Mouse (Mus musculus) cerebellum, adult 18-20 months (tissue): ENCODE measurements around the gene Apol7b.

Source experiments
- DNase-seq, 2 experiments: peaks; one replicate each; pipeline ENCODE4 v3.0.0; 2021

Apol7b gene

DNA sequence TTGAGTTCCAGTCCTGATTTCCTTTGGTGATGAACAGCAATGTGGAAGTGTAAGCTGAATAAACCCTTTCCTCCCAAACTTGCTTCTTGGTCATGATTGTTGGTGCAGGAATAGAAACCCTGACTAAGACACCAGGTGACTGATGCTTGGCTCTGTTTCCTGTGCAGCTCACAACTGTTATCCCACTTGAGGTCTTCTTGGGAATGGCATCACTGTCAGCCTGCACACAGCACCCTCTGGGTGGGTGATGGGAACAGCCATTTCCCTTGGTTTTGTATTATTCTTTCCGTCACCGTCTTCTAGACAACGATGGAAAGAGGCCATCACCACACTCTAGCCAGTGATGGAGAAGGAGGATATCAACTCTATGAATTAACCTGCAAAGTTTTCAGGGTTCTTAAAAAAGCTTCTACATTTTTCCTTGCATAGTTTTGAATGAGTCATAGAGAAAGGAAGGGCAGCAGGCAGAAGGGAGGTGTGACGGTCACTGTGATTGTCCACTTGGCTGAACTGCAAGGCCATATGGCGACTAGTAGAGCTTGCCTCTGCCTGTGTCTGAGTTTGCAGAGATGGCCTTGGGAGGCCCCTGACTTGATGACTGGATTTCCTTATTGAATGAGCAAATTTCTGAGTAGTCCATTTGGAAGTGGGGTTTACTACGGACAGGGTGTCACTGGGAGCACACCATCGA is 62.8 kb downstream of the Apol7b start:
- peak; percentile 58 to 68 for DNase-seq

GRCm38 (mm10) chr15:77382880-77383279 is 64.4 kb downstream of the Apol7b start:
- no peak for DNase-seq

GRCm38 (mm10) chr15:77382271-77382850 is 64.9 kb downstream of the Apol7b start:
- DNase-seq = no peak

GRCm38 (mm10) chr15:77381481-77381880 is 65.8 kb downstream of the Apol7b start:
- DNase-seq = no peak

DNA sequence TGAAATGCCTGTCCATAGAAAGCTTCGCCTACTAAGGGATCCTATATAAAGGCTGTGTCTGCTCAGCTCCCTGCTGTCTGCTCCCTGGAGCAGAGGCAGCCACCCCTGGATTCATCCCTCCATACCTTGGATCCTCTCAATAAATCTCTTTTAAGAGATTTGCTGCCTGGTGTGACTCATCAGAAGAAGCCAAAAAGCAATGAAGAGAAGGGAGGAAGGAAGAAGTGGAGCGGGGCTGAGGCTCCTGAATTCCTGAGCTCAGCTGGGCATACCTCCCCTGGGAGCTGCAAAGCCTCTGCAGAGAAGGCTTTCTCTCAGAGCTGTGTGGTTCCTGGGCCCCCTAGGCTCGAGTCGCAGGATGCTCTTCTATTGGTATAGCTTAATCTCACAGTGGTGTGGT is 67.4 kb downstream of the Apol7b start:
- DNase-seq = no peak

DNA sequence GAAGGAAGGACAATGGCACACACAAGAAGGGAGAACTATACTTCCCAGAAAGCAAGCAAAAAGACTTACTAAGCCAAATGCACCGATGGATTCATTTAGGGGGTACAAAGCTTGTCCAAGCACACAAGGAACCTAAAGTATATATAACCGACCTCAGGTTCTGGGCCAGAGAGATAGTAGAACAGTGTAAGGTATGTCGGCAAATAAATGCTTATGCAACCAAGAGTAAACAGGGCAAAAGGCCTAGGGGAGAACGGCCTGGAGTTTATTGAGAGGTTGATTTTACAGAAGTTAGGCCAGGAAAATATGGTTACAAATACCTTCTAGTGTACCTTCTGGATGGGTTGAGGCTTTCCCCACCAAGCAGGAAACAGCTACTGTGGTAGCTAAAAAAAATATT is 69.9 kb downstream of the Apol7b start:
- no peak for DNase-seq

DNA sequence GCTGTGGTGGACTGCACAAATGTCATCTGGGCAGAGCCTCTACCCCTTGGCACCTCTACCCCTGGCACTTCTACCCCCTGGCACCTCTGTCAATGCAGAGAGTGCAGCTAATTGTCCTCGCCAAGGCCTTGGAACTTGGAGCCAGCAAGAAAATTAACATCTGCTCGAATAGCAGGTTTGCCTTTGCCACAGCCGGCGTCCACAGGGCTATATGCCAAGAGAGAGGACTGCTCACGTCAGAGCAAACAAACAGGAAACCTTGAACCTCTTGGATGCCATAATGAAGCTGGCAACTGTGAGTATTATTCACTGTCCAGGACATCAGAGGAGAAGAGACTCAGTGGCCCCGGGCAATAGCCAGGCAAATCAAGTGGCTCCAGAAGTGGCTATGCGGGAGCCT is 70.4 kb downstream of the Apol7b start:
- DNase-seq = no peak
